Mouse (Mus musculus) lung, embryonic 15.5 days (tissue): Measurements from ENCODE around the gene Cntn4. TPM values are rescaled to one million over a fixed set of nuclear protein-coding genes. Genes with fewer than 3 reads are reported as not detected.

Experiments used
- ATAC-seq: fragments of 200-750 bp; cut with Nextera tagmentation; 2 replicates; pipeline ENCODE4 v1.8.0; 2017; ENCODE audit warnings: moderate number of reproducible peaks, borderline replicate concordance; ENCODE audit not compliant: low FRiP score, low TSS enrichment; ENCODE audit errors: extremely low read depth
- H3K27ac ChIP-seq: fragments of 300-500 bp; sonication (generic); 2 replicates; pipeline ENCODE4 v1.5.1; 2015; ENCODE audit warnings: moderate library complexity, mild to moderate bottlenecking, inconsistent platforms
- H3K27me3 ChIP-seq: fragments of 300-500 bp; sonication (generic); 2 replicates; pipeline ENCODE4 v1.6.1; 2015; ENCODE audit warnings: inconsistent platforms
- H3K36me3 ChIP-seq: fragments of 300-500 bp; sonication (generic); 2 replicates; pipeline ENCODE4 v1.6.1; 2015; ENCODE audit warnings: inconsistent platforms
- H3K4me1 ChIP-seq: fragments of 300-500 bp; sonication (generic); 2 replicates; pipeline ENCODE4 v1.6.1; 2015; ENCODE audit warnings: inconsistent platforms
- H3K4me2 ChIP-seq: fragments of 300-500 bp; sonication (generic); 2 replicates; pipeline ENCODE4 v1.6.1; 2015; ENCODE audit warnings: inconsistent platforms, mild to moderate bottlenecking, moderate library complexity
- H3K4me3 ChIP-seq: fragments of 300-500 bp; sonication (generic); 2 replicates; pipeline ENCODE4 v1.5.1; 2015; ENCODE audit warnings: mild to moderate bottlenecking, inconsistent platforms
- H3K9ac ChIP-seq: fragments of 300-500 bp; sonication (generic); 2 replicates; pipeline ENCODE4 v1.6.1; 2015; ENCODE audit warnings: inconsistent platforms
- H3K9me3 ChIP-seq: fragments of 300-500 bp; sonication (generic); 2 replicates; pipeline ENCODE4 v1.6.1; 2016; ENCODE audit warnings: inconsistent platforms
- WGBS: fragments of 180-500 bp; shearing (Covaris S2); methylation state at CpG from one replicate; pipeline ENCODE4 v1.1.7; 2015; 5-methylcytosine and 5-hydroxymethylcytosine counted together
- polyA plus RNA-seq: library from polyadenylated mRNA; unstranded; fragments of >200 nt; fragmentation: Nextera tagmentation; extraction: Ambion mirVana; gene quantifications from 2 replicates; pipeline ENCODE4 v1.2.1, GENCODE M21; 2015

Cntn4 gene
- polyA plus RNA-seq, 1 experiment from 2014 or later = 1.7 TPM

- ATAC-seq = no peak
- Histone ChIP-seq H3K4me2 (no peak overlapping the region), H3K27ac (no peak overlapping the region), H3K4me1 (0 out of 2 replicates have a peak, but pooled peaks cover 4% of the 10 kb centered on the region), H3K27me3 (no peaks in the 10 kb centered on the region), H3K9ac (no peak overlapping the region), H3K9me3 (no peaks in the 10 kb centered on the region), H3K36me3 (no peaks in the 10 kb centered on the region), H3K4me3 (no peak overlapping the region)
- 76% methylated on average over 11 of the region's 11 CpGs for WGBS
Observed at GRCm38 (mm10) chr6:106566929-106567621, 889.6 kb downstream of the Cntn4 start.

- H3K9me3 ChIP-seq = no peaks in the 10 kb centered on the region
- WGBS = 74% methylated on average over 5 of the region's 5 CpGs
- no peak overlapping the region for H3K4me3 ChIP-seq
- no peak overlapping the region for H3K4me2 ChIP-seq
- H3K36me3 ChIP-seq = no peaks in the 10 kb centered on the region
- no peak for ATAC-seq
- H3K27ac ChIP-seq = no peak overlapping the region
- no peaks in the 10 kb centered on the region for H3K27me3 ChIP-seq
- H3K4me1 ChIP-seq = no peaks in the 10 kb centered on the region
- no peak overlapping the region for H3K9ac ChIP-seq
Observed at GRCm38 (mm10) chr6:106580124-106580523, 902.7 kb downstream of the Cntn4 start.

- 28% methylated on average over 9 of the region's 9 CpGs for WGBS
- Histone ChIP-seq H3K9ac (no peak overlapping the region), H3K4me2 (no peak overlapping the region), H3K27ac (no peak overlapping the region), H3K36me3 (no peaks in the 10 kb centered on the region), H3K9me3 (no peaks in the 10 kb centered on the region), H3K4me1 (no peaks in the 10 kb centered on the region), H3K27me3 (no peaks in the 10 kb centered on the region), H3K4me3 (no peak overlapping the region)
- ATAC-seq = no peak
Observed at GRCm38 (mm10) chr6:106593756-106594155, 916.3 kb downstream of the Cntn4 start.

- Histone ChIP-seq H3K4me2 (no peak overlapping the region), H3K4me3 (no peak overlapping the region), H3K9ac (no peak overlapping the region), H3K36me3 (no peaks in the 10 kb centered on the region), H3K27ac (no peak overlapping the region), H3K4me1 (no peaks in the 10 kb centered on the region), H3K27me3 (no peaks in the 10 kb centered on the region), H3K9me3 (no peaks in the 10 kb centered on the region)
- WGBS = 76% methylated on average over 3 of the region's 3 CpGs
- ATAC-seq = no peak
Observed at GRCm38 (mm10) chr6:106617081-106617480, 939.6 kb downstream of the Cntn4 start.

- Histone ChIP-seq H3K9me3 (no peaks in the 10 kb centered on the region), H3K27ac (no peak overlapping the region), H3K4me3 (no peak overlapping the region), H3K9ac (no peak overlapping the region), H3K4me2 (no peak overlapping the region), H3K27me3 (no peaks in the 10 kb centered on the region), H3K4me1 (no peaks in the 10 kb centered on the region), H3K36me3 (no peaks in the 10 kb centered on the region)
- WGBS = 58% methylated on average over 5 of the region's 5 CpGs
- ATAC-seq = no peak
Observed at GRCm38 (mm10) chr6:106621188-106621749, 943.8 kb downstream of the Cntn4 start.

- Histone ChIP-seq H3K27ac (no peak overlapping the region), H3K4me1 (no peaks in the 10 kb centered on the region), H3K9ac (no peak overlapping the region), H3K36me3 (no peaks in the 10 kb centered on the region), H3K9me3 (no peaks in the 10 kb centered on the region), H3K4me3 (no peak overlapping the region), H3K4me2 (no peak overlapping the region), H3K27me3 (no peaks in the 10 kb centered on the region)
- 60% methylated on average over 3 of the region's 3 CpGs for WGBS
- ATAC-seq = no peak
Observed at GRCm38 (mm10) chr6:106643026-106643425, 965.6 kb downstream of the Cntn4 start.

- no peaks in the 10 kb centered on the region for H3K4me1 ChIP-seq
- H3K27ac ChIP-seq = no peak overlapping the region
- peak; percentile 57; the same call in 1 of the 2 replicates for ATAC-seq
- no peaks in the 10 kb centered on the region for H3K27me3 ChIP-seq
- H3K9me3 ChIP-seq = no peaks in the 10 kb centered on the region
- no peaks in the 10 kb centered on the region for H3K36me3 ChIP-seq
- no peak overlapping the region for H3K4me3 ChIP-seq
- H3K9ac ChIP-seq = no peak overlapping the region
- H3K4me2 ChIP-seq = no peak overlapping the region
- 22% methylated on average over 5 of the region's 5 CpGs for WGBS
Observed at GRCm38 (mm10) chr6:106645496-106646211, 968.2 kb downstream of the Cntn4 start.

- ATAC-seq = no peak
- no peak overlapping the region for H3K4me3 ChIP-seq
- H3K9ac ChIP-seq = no peak overlapping the region
- no peaks in the 10 kb centered on the region for H3K27me3 ChIP-seq
- WGBS = 45% methylated on average over 4 of the region's 4 CpGs
- no peak overlapping the region for H3K27ac ChIP-seq
- no peaks in the 10 kb centered on the region for H3K9me3 ChIP-seq
- no peak overlapping the region for H3K4me2 ChIP-seq
- H3K4me1 ChIP-seq = no peaks in the 10 kb centered on the region
- H3K36me3 ChIP-seq = no peaks in the 10 kb centered on the region
Observed at GRCm38 (mm10) chr6:106646945-106647344, 969.5 kb downstream of the Cntn4 start.

GRCm38 (mm10) chr6:106663780-106664651, 986.6 kb downstream of the Cntn4 start:
- no peaks in the 10 kb centered on the region for H3K9me3 ChIP-seq
- H3K4me2 ChIP-seq = no peak overlapping the region
- H3K36me3 ChIP-seq = no peaks in the 10 kb centered on the region
- no peak overlapping the region for H3K4me3 ChIP-seq
- 37% methylated on average over 6 of the region's 6 CpGs for WGBS
- no peak overlapping the region for H3K27ac ChIP-seq
- H3K27me3 ChIP-seq = no peaks in the 10 kb centered on the region
- no peaks in the 10 kb centered on the region for H3K4me1 ChIP-seq
- H3K9ac ChIP-seq = no peak overlapping the region
- no peak for ATAC-seq

- no peak for ATAC-seq
- 79% methylated on average over 8 of the region's 8 CpGs for WGBS
Observed at GRCm38 (mm10) chr6:106675581-106675980, 998.1 kb downstream of the Cntn4 start.

GRCm38 (mm10) chr6:106701931-106702330, 1024.5 kb downstream of the Cntn4 start:
- Histone ChIP-seq H3K4me1 (no peaks in the 10 kb centered on the region), H3K9ac (no peak overlapping the region), H3K36me3 (no peaks in the 10 kb centered on the region), H3K4me2 (no peak overlapping the region), H3K9me3 (no peaks in the 10 kb centered on the region), H3K27me3 (no peaks in the 10 kb centered on the region), H3K27ac (no peak overlapping the region), H3K4me3 (no peak overlapping the region)
- 49% methylated on average over 3 of the region's 3 CpGs for WGBS
- ATAC-seq = no peak

More at GRCm38 (mm10) chr6:106675581-106675980, 998.1 kb downstream of the Cntn4 start:
- Histone ChIP-seq H3K27ac (no peak overlapping the region), H3K9ac (no peak overlapping the region), H3K4me2 (no peak overlapping the region), H3K27me3 (no peaks in the 10 kb centered on the region), H3K9me3 (no peaks in the 10 kb centered on the region), H3K4me1 (no peaks in the 10 kb centered on the region), H3K36me3 (no peaks in the 10 kb centered on the region), H3K4me3 (no peak overlapping the region)
